Mouse (Mus musculus): ENCODE measurements around the gene Nphp3.

Nphp3 gene

DNA sequence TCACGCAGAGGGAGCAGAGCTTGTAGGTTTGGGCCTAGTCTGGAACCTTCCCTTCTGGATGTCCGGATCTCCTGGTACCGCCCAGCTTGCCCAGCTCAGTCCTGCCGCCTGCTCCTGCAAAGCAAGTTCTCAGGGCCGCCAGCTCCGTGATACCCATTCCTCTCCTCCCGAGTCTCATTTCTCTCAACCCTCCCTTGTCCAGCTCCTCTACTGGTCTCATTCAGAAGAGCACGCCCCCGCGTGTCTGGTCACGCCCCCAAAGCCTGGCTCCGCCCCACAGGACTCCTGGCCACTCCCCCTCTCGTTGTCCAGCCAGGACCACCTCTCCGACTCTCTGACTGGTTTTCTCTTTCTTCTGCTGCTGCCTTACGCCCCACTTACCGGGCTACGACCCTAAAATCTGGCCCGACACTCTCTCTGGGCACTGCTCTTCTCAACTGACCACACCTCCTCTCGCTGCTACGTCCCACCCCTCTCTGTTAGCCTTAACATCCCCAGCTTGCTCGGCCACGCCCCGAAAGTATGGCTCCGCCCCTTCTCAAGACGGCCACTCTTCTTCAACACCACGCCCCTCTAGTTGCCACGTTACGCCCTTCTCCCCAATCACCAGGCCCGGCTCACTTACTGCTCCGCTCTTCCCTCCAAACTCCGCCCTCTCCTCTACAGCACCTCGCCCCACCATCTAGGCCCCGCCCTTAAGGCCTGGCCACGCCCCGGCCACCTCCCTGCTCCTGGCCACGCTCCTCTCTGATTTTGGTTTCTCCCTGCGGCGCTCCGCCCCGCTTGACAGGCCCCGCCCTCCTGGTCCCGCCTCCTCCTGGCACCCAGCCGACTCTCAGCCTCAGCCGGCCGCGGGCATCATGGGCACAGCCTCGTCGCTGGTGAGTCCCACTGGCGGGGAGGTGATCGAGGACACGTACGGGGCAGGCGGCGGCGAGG, at the start of gene Nphp3:
Gene Nphp3, plus strand, starts transcription at position 624 of the 939 bp plus-strand sequence.
- peak; percentile 89 for DNase-seq (ENCODE audit: low spot score)

DNA sequence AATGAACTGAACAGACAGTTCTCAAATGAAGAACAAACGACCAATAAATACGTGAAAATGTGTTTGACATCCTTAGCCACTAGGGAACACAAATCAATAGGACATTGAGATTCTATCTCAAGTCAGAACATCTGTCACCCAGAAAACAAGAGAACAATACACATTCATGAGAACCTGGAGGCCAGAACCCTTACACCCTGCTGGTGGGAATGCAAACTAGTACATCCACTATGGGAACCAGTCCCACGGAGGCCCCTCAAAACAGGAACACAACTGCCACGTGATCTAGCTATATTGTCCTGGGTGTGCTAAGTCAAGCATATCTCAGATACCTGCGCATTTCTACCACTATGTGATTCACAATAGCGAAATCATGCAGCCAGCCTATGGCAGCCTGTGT, 43.6 kb upstream of the Nphp3 start:
- DNase-seq (ENCODE audit: low spot score): no peak

DNA sequence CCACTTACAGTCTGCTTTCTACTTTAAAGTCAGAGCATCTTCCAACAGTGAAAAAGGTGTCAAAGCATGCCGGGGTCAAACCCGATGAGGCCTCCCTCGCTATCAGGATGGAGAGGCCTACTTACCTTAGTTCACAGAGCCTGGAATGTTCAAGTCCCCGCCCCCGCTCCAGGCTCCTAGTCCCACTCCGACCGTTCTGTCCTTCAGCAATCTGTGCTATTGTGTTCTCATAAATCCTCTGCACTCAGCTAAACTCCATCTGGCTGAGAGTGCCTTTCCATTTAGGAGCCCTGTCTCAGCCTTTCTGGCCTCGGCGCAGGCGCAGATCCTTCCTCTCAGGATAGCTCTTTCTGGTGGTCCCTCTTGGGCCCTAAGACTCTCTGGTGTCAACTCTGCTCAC, 42.4 kb upstream of the Nphp3 start:
- no peak for DNase-seq (ENCODE audit: low spot score)

DNA sequence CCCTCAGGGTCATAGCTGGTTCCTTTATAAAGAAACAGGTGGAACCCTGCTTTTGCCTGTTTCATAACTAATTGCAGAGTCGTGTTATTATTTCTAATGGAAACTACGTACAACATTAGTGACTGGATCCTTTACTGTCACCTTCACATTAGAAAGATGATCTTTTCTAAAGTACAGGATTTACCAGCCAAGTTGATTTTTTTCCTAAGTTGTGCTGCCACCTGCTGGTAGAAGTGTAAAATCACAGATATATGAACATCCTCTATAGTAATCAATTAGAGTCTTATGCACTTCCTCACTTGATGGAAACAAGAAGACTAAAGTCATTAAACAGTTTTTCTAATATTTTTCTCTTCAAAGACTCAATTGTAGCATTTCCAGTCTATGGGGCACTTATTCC, 5.8 kb upstream of the Nphp3 start:
- no peak for DNase-seq (ENCODE audit: low spot score)

DNA sequence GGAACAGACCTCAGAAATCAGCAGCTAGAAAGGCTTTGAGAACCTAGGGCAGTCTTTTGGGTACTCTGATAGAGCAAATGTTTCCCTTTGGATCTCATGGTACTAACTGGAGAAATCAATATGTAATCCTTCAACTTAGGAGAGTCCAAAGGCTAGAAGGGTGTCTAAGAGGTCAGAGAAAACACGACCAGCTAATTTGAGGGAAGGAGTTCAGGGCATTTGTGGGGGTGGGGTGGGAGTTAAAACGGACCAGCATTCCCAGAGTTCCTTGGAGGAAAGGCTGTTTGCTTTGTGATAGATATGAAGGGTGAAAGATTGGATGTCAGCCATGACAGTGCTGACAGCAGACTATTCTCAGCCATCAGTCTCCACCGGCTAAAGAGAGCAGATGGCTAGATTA, 1.7 kb upstream of the Nphp3 start:
- DNase-seq (ENCODE audit: low spot score): no peak

DNA sequence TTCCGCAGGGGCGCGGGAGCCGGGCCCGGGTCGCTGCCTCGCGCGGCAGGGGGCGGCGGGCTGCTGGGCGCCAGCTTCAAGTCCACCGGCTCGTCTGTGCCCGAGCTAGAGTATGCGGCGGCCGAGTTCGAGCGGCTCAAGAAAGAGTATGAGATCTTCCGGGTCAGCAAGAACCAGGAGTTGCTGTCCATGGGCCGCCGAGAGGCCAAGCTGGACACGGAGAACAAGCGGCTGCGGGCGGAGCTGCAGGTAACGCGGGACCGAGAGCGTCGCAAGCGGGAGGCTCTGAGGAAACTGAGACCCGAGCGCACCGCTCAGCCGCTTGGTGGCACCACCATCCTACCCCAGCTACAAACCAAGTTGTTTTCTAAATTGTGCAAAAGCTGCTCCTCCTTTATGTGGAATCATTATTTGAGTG, 578 bp downstream of the Nphp3 start:
- no peak for DNase-seq (ENCODE audit: low spot score)

DNA sequence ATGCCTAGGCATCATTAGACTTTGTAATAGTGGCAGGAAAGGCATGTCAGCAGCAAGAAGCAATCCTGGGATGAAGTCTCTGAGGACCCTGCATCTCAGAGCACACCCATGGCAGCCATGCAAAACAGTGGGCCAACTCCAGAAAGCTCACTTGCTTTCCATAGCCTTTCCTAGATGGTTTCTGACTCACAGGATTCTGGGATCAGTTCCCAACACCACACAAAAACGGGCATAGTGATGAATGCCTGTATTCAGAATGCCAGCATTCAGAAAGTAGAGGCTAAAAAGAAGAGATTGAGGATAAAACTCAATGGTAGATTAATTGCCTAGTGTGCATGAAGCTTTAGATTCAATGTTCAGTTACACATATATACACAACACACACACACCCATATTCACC, 12.2 kb downstream of the Nphp3 start:
- no peak for DNase-seq (ENCODE audit: low spot score)

DNA sequence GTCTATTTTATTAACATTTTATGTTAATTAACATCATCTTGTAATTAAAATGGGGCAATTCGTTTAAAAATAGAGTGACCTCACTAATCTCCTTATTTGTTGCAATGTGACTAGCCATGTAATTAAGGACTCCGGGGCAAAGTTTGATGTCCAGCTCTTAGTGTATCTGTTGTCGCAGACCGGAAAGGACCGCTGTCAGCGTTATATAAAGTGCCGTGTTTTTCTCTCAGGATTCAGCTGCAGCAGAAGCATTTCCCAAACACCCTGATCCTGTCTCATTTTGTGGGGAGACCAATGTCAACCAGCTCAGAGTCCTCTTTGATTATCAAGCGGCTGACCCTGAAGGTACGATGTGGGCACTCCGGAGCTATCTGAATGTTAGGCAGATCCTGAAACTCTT, 18.7 kb downstream of the Nphp3 start:
- no peak for DNase-seq (ENCODE audit: low spot score)

DNA sequence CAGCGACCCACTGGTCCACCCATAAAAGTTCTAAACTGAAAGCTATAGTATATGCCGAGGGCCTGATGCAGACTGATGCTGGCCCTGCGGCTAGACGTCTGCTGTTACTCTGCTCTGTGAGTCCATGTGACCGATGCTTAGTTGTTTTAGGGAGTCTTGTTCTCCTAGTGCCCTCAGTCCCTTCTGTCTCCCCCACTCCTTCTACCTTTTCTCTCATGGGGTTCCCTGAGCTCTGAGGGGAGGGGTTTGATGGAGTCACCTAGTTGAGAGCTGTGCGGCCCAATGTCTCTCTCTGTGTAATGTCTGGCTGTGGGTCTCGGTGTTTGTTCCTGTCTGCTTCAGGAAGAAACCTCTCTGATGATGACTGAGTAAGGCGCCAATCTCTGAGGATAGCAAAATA, 24.8 kb downstream of the Nphp3 start:
- DNase-seq (ENCODE audit: low spot score): no peak

DNA sequence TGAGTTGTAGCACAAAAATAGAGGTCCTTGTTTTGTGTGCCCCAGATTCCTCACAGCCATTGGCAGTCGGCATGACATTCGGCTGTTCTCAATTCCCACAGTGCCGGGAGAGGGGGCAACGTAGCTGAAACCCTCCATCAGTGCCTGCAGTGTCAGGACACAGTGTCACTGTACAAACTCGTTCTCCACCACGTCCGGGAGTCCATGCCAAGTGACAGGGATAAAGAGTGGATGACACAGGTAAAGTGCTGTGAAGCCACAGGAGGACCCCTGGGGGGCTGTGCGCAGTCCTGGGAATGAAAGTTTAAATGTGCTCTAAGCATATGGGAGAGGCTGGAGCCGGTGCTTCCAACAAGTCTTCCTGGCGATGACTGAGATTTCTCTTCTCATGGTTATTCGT, 27.5 kb downstream of the Nphp3 start:
- DNase-seq (ENCODE audit: low spot score): no peak

DNA sequence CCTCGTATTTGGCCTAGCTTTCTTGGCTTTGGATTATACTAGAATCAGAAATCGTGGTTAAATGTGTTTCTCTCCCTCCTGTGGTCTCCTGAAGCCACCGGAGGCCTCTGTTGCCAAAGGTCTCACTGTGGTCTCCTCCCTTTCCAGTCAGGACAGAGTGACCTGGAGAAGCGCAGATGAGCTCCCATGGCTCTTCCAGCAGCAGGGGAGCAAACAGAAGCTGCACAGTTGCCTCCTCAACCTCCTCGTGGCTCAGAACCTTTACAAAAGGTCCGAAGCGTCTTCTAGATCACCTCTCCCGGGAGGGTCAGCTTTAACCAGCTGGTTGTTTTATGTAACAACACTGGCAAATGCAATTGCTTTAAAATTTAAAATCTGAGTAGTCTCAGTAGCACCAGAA, 31.9 kb downstream of the Nphp3 start:
- no peak for DNase-seq (ENCODE audit: low spot score)

DNA sequence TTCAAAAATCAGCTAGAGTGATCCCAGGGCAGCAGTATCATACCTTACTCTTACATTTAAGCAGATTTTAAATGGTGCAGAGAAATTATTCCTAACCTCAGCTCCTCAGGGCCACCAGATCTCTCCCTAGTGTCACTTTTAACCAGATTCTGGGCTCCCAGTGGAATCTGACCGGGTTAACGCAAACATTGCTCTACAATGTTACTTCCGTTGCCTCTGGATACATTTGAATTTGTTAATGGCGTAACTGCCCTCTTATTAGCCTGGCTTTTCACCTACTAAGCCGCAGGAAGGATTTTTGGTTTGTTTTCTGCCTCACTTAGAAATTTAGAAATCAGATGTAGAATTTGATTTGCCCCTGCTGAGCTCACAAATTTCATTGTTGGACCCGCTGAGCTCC, 32.4 kb downstream of the Nphp3 start:
- no peak for DNase-seq (ENCODE audit: low spot score)

DNA sequence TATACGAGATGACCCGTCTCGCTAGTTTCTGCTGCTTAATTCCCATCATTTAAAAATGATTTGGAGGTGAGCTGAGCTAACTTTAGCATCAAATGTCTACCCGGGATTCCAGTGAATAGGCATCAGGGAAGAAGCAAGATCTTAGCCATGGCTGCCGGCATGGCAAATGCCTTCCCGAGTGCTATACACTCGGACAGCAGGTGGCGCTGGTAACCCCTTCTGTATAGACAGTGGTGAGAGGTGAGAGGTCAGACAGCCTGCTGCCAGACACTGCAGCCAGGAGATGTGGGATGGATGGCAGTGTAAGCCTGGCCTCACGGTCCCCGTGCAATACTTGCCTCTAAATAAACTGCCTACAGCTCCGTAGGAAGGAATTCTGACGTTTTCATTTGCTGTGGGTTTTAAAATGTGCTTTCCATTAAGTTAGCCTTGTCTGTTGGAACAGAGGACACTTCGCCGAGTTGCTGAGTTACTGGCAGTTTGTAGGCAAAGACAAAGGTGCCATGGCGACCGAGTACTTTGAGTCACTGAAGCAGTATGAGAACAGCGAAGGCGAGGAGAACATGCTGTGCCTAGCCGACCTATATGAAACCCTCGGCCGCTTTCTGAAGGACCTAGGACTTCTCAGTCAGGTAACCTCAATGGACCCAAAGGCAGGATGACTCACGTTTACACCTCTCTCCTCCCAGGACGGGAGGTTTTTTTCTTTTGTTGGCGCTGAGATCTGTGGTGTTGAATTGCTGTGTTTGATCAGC, 33.1 kb downstream of the Nphp3 start:
- peak; percentile 41 for DNase-seq (ENCODE audit: low spot score)

DNA sequence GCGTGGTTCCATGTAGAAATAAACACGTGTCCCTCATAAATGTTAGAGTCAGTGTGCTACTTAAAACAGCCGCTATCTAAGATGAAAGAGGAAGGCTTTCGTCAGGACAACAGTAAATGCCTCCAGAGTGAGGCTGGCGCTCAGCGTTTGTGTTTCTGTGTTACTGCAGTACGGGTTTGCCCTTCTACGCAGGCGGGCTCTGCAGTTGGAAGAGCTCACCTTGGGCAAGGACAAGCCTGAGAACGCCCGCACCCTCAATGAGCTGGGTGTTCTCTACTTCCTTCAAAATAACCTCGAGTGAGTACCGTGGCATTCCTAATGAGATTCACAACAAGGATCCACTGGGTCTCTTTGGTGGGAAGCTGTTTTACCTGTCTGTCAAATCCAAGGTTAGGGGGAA, 35.9 kb downstream of the Nphp3 start:
- no peak for DNase-seq (ENCODE audit: low spot score)

DNA sequence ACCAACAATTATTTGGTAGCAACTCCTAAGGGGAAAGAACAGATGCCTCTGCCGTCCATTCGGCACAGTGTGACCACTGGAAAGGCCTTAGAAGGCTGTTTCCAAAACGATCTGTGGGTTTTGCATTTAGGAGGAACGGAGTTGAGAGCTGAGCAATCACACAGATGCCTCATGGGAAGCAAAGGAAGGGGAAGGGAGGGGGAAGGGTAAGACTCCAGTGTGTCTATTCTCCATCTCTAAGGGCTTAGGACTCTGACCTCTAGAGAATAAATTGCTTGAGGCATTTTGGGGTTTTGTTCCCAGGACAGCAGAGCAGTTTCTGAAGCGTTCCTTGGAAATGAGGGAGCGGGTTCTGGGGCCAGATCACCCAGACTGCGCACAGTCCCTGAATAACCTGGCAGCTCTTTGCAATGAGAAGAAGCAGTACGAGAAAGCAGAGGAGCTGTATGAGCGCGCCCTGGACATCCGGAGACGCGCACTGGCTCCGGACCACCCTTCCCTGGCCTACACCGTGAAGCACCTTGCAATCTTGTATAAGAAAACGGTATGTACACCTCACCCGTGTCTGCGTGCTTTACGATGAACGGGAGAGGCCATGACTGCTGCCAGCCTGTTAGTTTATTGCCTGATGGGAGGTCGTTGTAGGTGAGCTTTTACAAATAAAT, 36.8 kb downstream of the Nphp3 start:
- DNase-seq (ENCODE audit: low spot score): no peak

DNA sequence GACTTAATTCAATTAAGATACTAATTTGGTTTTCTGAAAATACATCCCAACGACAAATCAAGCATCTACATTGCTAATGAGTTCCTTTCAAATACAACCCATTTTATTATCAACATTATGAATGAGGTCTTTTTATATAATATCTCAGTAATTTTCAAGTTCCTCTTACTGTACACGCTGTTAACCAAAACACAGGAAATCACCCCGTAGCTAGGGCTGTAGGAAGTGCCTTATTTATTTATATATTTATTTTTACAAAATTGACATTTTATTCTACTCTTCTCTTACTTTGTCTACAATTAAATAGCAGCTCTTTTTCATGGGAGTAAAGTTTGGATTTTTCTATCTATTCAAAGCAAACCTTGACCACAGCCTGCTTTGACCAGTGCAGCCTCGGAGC, 37.4 kb downstream of the Nphp3 start:
- DNase-seq (ENCODE audit: low spot score): no peak

DNA sequence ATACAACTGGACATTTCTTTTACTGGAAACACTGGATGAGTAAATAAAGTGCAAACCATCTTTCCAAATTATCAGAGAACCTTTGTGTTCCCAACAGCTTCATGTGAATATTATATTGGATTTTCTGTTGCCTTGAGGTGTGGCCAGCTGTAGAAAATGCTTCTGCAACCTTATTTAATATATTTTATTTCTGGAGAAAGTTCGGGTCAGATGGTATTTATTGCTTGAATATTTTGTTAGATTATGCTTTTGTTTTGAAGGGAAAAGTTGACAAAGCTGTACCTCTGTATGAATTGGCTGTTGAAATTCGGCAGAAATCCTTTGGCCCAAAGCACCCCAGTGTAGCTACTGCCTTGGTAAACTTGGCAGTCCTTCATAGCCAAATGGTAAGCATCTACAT, 38.0 kb downstream of the Nphp3 start, which contains the start of gene Gm28305:
Gene Gm28305, plus strand, starts transcription at position 301 of the 400 bp plus-strand sequence.
- no peak for DNase-seq (ENCODE audit: low spot score)

DNA sequence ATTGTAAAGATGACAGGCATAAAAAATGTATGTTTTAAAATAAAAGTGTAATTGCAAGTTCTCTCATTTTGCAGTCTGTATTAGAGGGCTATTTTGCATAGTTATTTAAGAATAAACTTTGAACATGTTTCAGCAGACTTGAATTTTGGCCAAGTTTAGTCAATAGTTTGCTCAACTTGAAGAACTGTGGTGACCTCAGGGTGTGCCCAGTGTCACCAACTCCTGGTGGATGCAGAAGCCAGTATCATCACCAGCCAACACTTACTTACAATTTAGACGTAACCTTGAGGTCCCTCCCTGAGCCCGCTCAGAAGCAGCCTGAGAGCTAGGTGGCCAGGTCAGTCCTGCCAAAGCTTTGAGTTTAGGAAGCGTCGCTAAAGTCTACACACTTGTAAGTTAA, 41.3 kb downstream of the Nphp3 start:
- no peak for DNase-seq (ENCODE audit: low spot score)

DNA sequence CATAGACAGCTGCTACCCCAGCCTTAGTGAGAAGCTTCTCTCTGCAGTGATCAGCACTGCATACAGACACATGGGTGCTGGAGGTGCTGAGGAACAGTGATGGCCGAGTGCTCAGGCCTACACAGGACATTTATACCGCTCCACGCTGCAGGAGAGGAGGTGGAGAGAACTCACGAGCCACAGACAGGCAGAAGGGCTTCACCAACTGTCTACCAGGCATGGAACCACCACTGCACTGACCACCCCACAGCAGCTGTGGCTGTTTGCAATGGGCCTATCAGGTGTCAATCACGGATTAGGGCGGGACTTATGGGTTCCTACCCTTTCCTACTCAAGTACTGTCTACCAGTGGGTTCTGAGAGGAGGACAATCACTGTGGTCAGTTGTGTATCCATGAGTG, 48.7 kb downstream of the Nphp3 start:
- DNase-seq (ENCODE audit: low spot score): no peak

DNA sequence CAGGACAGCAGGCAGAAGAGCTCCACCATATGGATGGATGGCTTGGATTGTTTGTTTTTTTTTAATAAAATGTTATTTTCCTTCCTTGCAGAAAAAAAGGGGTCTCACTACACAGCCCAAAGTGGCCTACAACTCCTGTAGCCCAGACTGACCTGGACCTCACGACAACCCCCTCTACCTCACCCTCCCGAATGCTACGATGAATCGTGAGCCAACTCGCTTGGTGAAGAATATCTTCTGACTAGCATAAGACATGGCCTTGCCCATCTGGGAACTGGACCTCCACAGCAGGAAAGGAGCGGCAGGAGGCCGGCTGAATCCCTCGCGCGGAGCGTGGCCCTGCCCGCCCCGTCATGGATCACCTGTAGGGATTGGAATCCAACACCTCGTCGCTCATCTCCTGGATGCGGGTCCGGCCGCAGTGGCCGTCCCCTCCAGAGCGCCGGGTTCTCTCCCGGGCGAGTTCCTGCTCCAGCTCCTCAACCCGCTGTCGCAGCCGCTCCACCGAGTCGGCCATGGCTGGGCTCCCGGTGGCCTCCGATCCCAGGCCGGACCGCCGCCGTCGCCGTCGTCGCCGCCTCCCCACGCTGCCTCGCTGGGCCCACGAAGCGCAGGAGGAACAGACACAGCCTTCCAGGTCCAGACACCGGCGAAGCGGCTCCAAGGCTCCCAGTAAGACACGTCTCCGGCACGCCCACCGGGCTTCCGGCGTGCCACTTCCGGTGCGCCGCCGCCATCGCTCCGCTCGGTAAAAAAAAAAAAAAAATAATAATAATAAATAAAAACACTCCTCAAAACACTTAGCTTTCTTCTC, 60.3 kb downstream of the Nphp3 start, which contains the start of gene Uba5:
Gene Uba5, minus strand, starts transcription at position 705 of the 814 bp plus-strand sequence.
- DNase-seq (ENCODE audit: low spot score): no peak

DNA sequence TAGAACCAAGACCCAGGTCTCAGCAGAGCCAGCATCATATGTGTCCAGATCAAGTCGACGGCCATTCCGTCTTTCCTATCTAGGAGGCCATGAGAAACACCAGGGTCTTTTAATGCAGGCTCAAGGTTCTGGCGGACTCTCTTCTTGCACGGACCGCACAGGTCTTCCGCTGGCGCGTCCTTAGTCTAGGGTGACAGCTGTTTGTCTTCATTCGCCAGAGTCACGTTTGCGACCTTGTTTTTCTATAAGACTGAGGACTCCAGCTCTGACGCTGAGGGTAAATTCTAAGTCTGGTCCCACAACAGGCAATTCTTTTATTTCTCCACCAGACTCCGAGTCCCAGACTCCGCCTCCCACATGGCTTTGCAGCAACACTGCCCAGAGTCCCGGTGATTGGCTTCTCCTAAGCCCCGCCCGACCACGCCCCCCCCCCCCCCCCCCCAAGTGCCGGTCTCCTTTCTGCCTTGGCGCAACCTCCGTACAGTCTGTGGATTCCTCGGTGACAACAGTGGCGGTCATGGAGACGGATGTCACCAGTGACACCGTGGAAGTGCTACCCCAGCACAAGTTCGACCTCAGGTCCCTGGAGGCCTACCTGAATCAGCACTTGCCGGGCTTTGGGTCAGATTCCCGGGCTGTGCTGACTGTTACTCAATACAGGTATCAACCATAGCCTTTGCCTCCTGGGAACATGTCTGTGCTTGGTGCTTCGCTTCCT, 61.1 kb downstream of the Nphp3 start, which contains the start of gene Acad11:
Gene Acad11, plus strand, starts transcription at position 134 of the 718 bp plus-strand sequence.
- peak; percentile 79 for DNase-seq (ENCODE audit: low spot score)
